Mouse (Mus musculus) limb, embryonic 11.5 days (tissue): ENCODE results near the gene F2r. TPM values are rescaled to one million over a fixed set of nuclear protein-coding genes. Genes with fewer than 3 reads are reported as not detected.

Source experiments
- ATAC-seq: fragments of 200-750 bp; cut with Nextera tagmentation; 2 replicates; pipeline ENCODE4 v1.8.0; 2017; ENCODE audit warnings: low read depth; ENCODE audit not compliant: insufficient number of reproducible peaks, low FRiP score, low TSS enrichment
- DNase-seq: peaks from one replicate; pipeline ENCODE4 v3.0.0-alpha.2; 2015; ENCODE audit warnings: low spot score
- H3K27ac ChIP-seq: fragments of 300-500 bp; sonication (generic); replicated peaks from 2 replicates; pipeline ENCODE4 v1.5.1; 2014; ENCODE audit warnings: low read depth, mild to moderate bottlenecking, low read length
- H3K27me3 ChIP-seq: fragments of 300-500 bp; sonication (generic); 2 replicates; pipeline ENCODE4 v1.6.1; 2014; ENCODE audit warnings: mild to moderate bottlenecking, low read length, mixed read lengths; ENCODE audit not compliant: control insufficient read depth, insufficient read depth
- H3K36me3 ChIP-seq: fragments of 300-500 bp; sonication (generic); 2 replicates; pipeline ENCODE4 v1.6.1; 2014; ENCODE audit warnings: mild to moderate bottlenecking, low read length, moderate library complexity, mixed read lengths; ENCODE audit not compliant: control insufficient read depth, insufficient read depth
- H3K4me1 ChIP-seq: fragments of 300-500 bp; sonication (generic); 2 replicates; pipeline ENCODE4 v1.6.1; 2014; ENCODE audit warnings: low read length, mixed read lengths; ENCODE audit not compliant: control insufficient read depth, insufficient read depth
- H3K4me2 ChIP-seq: fragments of 300-500 bp; sonication (generic); 2 replicates; pipeline ENCODE4 v1.6.1; 2014; ENCODE audit warnings: low read depth, mild to moderate bottlenecking, moderate library complexity; ENCODE audit not compliant: severe bottlenecking
- H3K4me3 ChIP-seq: fragments of 300-500 bp; sonication (generic); 2 replicates; pipeline ENCODE4 v1.5.1; 2014; ENCODE audit warnings: low read depth, low read length
- H3K9ac ChIP-seq: fragments of 300-500 bp; sonication (generic); 2 replicates; pipeline ENCODE4 v1.6.1; 2014; ENCODE audit warnings: mild to moderate bottlenecking, low read length
- H3K9me3 ChIP-seq: fragments of 300-500 bp; sonication (generic); 2 replicates; pipeline ENCODE4 v1.6.1; 2016; ENCODE audit warnings: low read length; ENCODE audit not compliant: control insufficient read depth
- WGBS: fragments of 180-500 bp; shearing (Covaris S2); extraction: QIAGEN DNeasy Blood & Tissue Kit; methylation state at CpG from one replicate; pipeline ENCODE4 v1.1.7; 2014; 5-methylcytosine and 5-hydroxymethylcytosine counted together
- polyA plus RNA-seq: library from polyadenylated mRNA; unstranded; fragments of >200 nt; fragmentation: Nextera tagmentation; extraction: Ambion mirVana; gene quantifications from 2 replicates; pipeline ENCODE4 v1.2.1, GENCODE M21; 2014

F2r gene
- polyA plus RNA-seq, 1 experiment from 2014 or later, result 157 TPM

DNA sequence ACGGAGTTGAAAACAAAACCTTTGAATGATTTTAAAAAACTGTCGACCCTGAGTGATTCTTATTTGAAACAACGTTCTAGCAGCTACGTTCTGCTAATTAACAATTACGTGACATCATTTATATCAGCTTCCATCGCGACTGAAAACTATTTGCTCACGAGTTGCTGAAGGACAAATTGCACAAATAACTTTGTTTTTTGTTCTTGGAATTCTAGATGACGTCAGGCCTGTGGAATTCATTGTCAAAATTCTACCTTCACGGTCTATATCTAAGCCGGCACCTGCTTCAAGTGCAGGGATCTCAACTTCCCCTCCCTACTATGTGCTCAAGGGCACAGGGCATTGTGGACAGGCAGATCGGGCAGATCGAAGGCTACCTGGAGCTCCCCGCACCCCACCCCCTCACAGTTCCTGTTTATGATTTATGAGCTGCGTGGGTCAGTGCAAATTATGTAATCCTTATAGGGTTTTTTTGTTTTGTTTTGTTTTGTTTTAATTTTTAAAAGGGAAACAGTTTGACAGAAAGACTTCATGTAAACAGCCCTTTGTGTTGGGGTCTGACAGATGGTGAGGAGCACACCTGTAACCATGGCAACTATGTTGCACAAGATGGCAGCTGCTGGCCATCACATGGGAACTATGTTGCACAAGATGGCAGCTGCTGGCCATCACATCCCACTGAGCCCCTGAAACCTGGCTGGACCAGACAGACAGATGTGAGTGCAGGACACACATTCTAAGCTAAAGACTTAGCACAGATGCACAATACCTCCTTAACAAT is 21.2 kb upstream of the F2r start:
- Histone ChIP-seq H3K4me1 (peaks cover 7% of the 10 kb centered on the region; the same call in 1 of the 2 replicates), H3K9ac (no peak overlapping the region), H3K4me3 (no peak overlapping the region), H3K27me3 (no peaks in the 10 kb centered on the region), H3K9me3 (no peaks in the 10 kb centered on the region), H3K4me2 (no peak overlapping the region), H3K27ac (no peak overlapping the region), H3K36me3 (no peaks in the 10 kb centered on the region; the same call in 1 of the 2 replicates)
- no peak for ATAC-seq
- 70% methylated on average over 15 of the region's 15 CpGs for WGBS
- DNase-seq, result no peak

DNA sequence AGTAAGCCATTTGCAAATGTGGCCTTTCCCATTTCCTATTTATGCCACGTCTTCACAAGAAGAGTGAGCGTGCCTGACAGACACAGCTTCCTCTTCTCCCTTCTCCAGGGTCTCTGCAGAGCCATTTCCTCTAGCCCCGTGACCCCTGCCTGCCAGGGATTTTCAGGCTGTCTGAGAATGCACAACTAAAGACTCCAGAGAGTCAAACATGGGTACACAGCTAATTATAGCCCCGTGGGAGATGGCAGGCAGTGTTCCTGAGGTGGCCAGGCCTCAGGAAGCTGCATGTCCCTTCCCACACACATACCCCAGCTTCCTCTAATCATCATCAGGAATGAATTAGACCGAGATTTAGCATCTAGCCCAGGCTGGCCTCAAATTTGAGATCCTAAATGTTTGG is 20.6 kb upstream of the F2r start:
- ATAC-seq, result no peak

DNA sequence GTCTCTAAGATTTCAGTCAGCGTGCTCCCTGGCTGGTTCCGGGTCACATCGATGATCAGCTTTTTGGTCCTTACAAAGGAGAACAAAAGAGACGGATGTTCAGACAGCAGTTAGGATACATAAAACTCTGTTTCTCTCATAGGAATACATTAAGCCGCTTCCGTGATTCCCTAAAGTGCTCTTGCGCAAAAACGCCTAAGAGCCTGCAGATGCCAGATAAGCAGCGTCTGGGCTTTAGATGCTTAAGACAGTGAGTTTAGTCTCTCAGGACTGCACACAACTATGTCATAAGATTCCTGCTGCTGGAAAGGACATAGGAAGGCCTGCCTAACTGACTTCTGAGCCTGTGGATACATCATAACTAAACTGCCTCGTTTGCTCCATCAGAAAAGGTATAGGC is 19.4 kb upstream of the F2r start:
- no peak overlapping the region for H3K27ac ChIP-seq
- ATAC-seq (no peak), DNase-seq (no peak)
- H3K36me3 ChIP-seq, result no peaks in the 10 kb centered on the region; the same call in 1 of the 2 replicates
- no peak overlapping the region for H3K4me2 ChIP-seq
- 86% methylated on average over 10 of the region's 10 CpGs for WGBS
- H3K27me3 ChIP-seq, result no peaks in the 10 kb centered on the region
- no peak overlapping the region for H3K4me3 ChIP-seq
- peaks cover 4% of the 10 kb centered on the region; the same call in 1 of the 2 replicates for H3K4me1 ChIP-seq
- H3K9ac ChIP-seq, result no peak overlapping the region
- H3K9me3 ChIP-seq, result no peaks in the 10 kb centered on the region

More for the DNA sequence above, 20.6 kb upstream of the F2r start:
- H3K4me2 ChIP-seq, result no peak overlapping the region
- H3K9ac ChIP-seq, result no peak overlapping the region
- H3K9me3 ChIP-seq, result no peaks in the 10 kb centered on the region
- H3K36me3 ChIP-seq, result no peaks in the 10 kb centered on the region; the same call in 1 of the 2 replicates
- peaks cover 7% of the 10 kb centered on the region; the same call in 1 of the 2 replicates for H3K4me1 ChIP-seq
- H3K27me3 ChIP-seq, result no peaks in the 10 kb centered on the region
- 5% methylated on average over 5 of the region's 5 CpGs for WGBS
- peak overlapping the region; percentile 53 for H3K27ac ChIP-seq
- DNase-seq, result peak; percentile 40
- H3K4me3 ChIP-seq, result no peak overlapping the region

DNA sequence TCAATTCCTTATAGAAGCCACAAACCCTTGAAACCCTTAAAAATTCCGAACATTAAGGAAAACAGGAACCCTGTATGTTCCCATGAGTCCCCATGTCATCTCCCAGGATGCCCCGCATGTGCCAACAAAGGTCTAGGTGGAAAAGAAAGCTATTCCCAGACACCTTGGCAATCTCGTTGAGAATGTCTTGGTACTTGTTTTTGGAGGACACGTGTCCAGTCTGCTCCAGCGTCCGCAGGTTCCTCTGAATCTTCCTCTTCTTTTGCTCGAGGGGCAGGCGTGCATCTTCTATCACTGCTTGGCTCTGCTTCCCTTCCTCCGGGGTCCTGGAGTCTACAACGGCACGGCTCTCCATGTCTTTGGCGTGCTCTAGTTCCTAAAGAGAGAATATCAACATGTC is 17.0 kb upstream of the F2r start:
- no peak overlapping the region for H3K4me3 ChIP-seq
- ATAC-seq, result no peak
- no peak overlapping the region for H3K27ac ChIP-seq
- 93% methylated on average over 12 of the region's 12 CpGs for WGBS
- H3K9ac ChIP-seq, result no peak overlapping the region
- no peaks in the 10 kb centered on the region; the same call in 1 of the 2 replicates for H3K36me3 ChIP-seq
- H3K4me2 ChIP-seq, result no peak overlapping the region
- no peaks in the 10 kb centered on the region for H3K27me3 ChIP-seq
- peaks cover 4% of the 10 kb centered on the region; the same call in 1 of the 2 replicates for H3K4me1 ChIP-seq
- no peak for DNase-seq
- no peaks in the 10 kb centered on the region for H3K9me3 ChIP-seq

DNA sequence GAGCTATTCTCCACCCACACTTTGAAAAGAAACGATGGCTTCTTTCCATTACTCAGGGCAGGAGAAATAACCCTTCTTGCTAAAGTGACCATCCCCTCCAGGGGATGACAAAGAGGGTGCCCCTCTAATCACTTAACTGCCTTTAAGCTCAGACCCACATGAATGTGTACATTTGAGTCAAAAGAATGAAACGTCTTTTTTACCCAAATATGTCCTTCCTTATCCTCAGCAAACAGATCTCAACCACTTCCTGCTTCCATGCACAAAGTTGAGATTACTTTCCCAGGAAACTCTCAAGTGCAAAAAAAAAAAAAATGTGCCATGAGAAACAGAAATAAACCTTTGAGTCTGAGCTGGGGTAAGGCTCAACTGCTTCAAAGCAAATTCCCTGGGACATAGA is 16.2 kb upstream of the F2r start:
- Histone ChIP-seq H3K27me3 (no peaks in the 10 kb centered on the region), H3K9ac (no peak overlapping the region), H3K9me3 (no peaks in the 10 kb centered on the region), H3K36me3 (peaks cover under 1% of the 10 kb centered on the region; the same call in 1 of the 2 replicates), H3K4me2 (no peak overlapping the region), H3K4me1 (peaks cover 4% of the 10 kb centered on the region; the same call in 1 of the 2 replicates), H3K4me3 (no peak overlapping the region), H3K27ac (no peak overlapping the region)
- WGBS, result 59% methylated on average over 2 of the region's 2 CpGs
- ATAC-seq, result no peak
- DNase-seq, result no peak

DNA sequence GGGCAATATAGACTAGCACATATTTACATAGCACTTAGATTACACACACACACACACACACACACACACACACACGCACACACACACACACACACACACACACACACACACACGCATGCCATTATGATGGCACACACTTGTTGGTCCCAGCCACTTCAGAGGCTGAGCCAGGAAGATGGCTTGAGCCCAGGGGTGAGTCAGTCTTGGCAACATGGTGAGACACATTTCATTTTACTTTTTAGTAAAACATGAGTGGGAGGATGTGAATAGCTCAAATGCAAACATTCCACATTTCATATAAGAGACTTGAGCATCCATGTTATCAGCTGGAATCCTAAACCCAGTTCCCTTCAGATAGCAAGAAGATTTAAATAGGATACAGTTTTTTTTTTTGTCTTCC is 15.1 kb upstream of the F2r start:
- ATAC-seq (no peak), DNase-seq (no peak)
- Histone ChIP-seq H3K36me3 (peaks cover 2% of the 10 kb centered on the region; the same call in 1 of the 2 replicates), H3K4me2 (no peak overlapping the region), H3K27me3 (no peaks in the 10 kb centered on the region), H3K4me1 (no peaks in the 10 kb centered on the region), H3K9me3 (no peaks in the 10 kb centered on the region), H3K4me3 (no peak overlapping the region), H3K27ac (no peak overlapping the region), H3K9ac (no peak overlapping the region)
- WGBS, result 70% methylated on average over 2 of the region's 2 CpGs

DNA sequence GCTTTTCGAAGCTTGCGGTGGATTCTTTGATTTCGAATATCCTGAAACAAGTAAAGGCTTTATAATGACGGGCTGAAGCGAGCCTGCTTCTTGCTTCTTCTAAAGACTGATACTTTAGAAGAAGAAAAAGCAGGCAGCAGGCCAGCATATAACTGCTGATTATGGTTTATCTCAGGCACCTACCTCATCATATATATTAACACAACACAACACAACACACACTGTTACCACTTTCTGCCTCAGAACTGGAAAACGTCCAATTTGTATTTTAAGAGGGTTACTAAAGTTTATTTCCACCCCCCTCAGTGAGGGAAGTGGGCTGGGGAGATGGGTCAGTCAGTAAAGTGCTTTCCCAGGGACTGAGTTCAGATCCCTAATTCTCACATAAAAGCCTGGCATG is 13.9 kb upstream of the F2r start:
- Histone ChIP-seq H3K9me3 (no peaks in the 10 kb centered on the region), H3K4me2 (no peak overlapping the region), H3K4me1 (no peaks in the 10 kb centered on the region), H3K27me3 (no peaks in the 10 kb centered on the region), H3K27ac (no peak overlapping the region), H3K9ac (no peak overlapping the region), H3K36me3 (peaks cover 2% of the 10 kb centered on the region; the same call in 1 of the 2 replicates), H3K4me3 (no peak overlapping the region)
- ATAC-seq (no peak), DNase-seq (no peak)
- 90% methylated on average over 6 of the region's 6 CpGs for WGBS

DNA sequence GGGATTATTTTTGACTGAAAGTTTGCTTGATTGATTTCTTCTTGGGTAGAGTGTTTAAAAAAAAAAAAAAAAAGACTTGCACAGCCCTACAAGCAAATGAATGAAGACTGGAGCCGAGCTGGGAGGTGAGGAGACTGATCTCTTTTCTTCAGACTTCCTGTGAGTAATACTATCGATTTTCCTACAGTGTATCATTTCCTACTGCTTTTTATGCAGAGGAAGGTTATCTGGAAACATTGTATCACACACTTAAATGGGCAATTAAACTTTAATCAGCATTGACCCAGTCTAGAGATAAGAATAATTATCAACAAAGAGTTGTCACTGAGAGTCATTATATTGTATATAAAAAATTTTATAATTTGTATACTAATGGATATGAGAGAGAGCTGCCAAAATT is 12.5 kb upstream of the F2r start:
- no peak overlapping the region for H3K4me3 ChIP-seq
- no peaks in the 10 kb centered on the region for H3K9me3 ChIP-seq
- H3K4me1 ChIP-seq, result no peaks in the 10 kb centered on the region
- ATAC-seq, result no peak
- no peak overlapping the region for H3K9ac ChIP-seq
- no peak overlapping the region for H3K4me2 ChIP-seq
- WGBS, result 77% methylated on average over 2 of the region's 2 CpGs
- peaks cover 2% of the 10 kb centered on the region; the same call in 1 of the 2 replicates for H3K36me3 ChIP-seq
- DNase-seq, result no peak
- no peaks in the 10 kb centered on the region for H3K27me3 ChIP-seq
- H3K27ac ChIP-seq, result no peak overlapping the region
